Mouse (Mus musculus): Measurements from ENCODE around the gene Trarg1.
"Not testable (repeated sequence)": the region's sequence is repeated elsewhere in the genome, so short reads cannot be mapped to it uniquely, and the experiment has no call there.

Gene Trarg1

GRCm38 (mm10) chr11:76679508-76679907 is at the start of gene Trarg1:
Gene Trarg1, plus strand, starts transcription at chr11:76679808.
- DNase-seq (ENCODE audit: extremely low spot score, low read depth, low spot score): not testable (repeated sequence)

GRCm38 (mm10) chr11:76630023-76630422 is 49.6 kb upstream of the Trarg1 start:
- DNase-seq (ENCODE audit: extremely low spot score, low read depth, low spot score): no peak

GRCm38 (mm10) chr11:76630487-76630886 is 49.1 kb upstream of the Trarg1 start:
- DNase-seq (ENCODE audit: extremely low spot score, low read depth, low spot score): no peak

GRCm38 (mm10) chr11:76639269-76639985 is 40.2 kb upstream of the Trarg1 start:
- DNase-seq (ENCODE audit: extremely low spot score, low read depth, low spot score): no peak

- no peak for DNase-seq (ENCODE audit: extremely low spot score, low read depth, low spot score)
These were observed 39.4 kb upstream of the Trarg1 start for GRCm38 (mm10) chr11:76640231-76640630.

GRCm38 (mm10) chr11:76644257-76644656 is 35.4 kb upstream of the Trarg1 start:
- no peak for DNase-seq (ENCODE audit: extremely low spot score, low read depth, low spot score)

- DNase-seq (ENCODE audit: extremely low spot score, low read depth, low spot score): no peak
These were observed 34.6 kb upstream of the Trarg1 start for GRCm38 (mm10) chr11:76645036-76645435.

GRCm38 (mm10) chr11:76645955-76646354 is 33.7 kb upstream of the Trarg1 start:
- peak; percentile 63 for DNase-seq (ENCODE audit: extremely low spot score, low read depth, low spot score)

GRCm38 (mm10) chr11:76647062-76647461 is 32.5 kb upstream of the Trarg1 start:
- DNase-seq (ENCODE audit: extremely low spot score, low read depth, low spot score): no peak

GRCm38 (mm10) chr11:76647500-76647899 is 32.1 kb upstream of the Trarg1 start:
- peak; percentile 74 for DNase-seq (ENCODE audit: extremely low spot score, low read depth, low spot score)

GRCm38 (mm10) chr11:76650862-76651560 is 28.6 kb upstream of the Trarg1 start:
- DNase-seq (ENCODE audit: extremely low spot score, low read depth, low spot score): no peak

- no peak for DNase-seq (ENCODE audit: extremely low spot score, low read depth, low spot score)
These were observed 26.7 kb upstream of the Trarg1 start for GRCm38 (mm10) chr11:76652838-76653334.

- DNase-seq (ENCODE audit: extremely low spot score, low read depth, low spot score): peak; percentile 71
These were observed 24.5 kb upstream of the Trarg1 start for GRCm38 (mm10) chr11:76655106-76655505.

GRCm38 (mm10) chr11:76657450-76657970 is 22.1 kb upstream of the Trarg1 start:
- no peak for DNase-seq (ENCODE audit: extremely low spot score, low read depth, low spot score)

GRCm38 (mm10) chr11:76659138-76659930 is 20.3 kb upstream of the Trarg1 start:
- DNase-seq (ENCODE audit: extremely low spot score, low read depth, low spot score): no peak

- no peak for DNase-seq (ENCODE audit: extremely low spot score, low read depth, low spot score)
These were observed 17.7 kb upstream of the Trarg1 start for GRCm38 (mm10) chr11:76661790-76662468.

- DNase-seq (ENCODE audit: extremely low spot score, low read depth, low spot score): no peak
These were observed 13.5 kb upstream of the Trarg1 start for GRCm38 (mm10) chr11:76666002-76666649.

- no peak for DNase-seq (ENCODE audit: extremely low spot score, low read depth, low spot score)
These were observed 11.8 kb upstream of the Trarg1 start for GRCm38 (mm10) chr11:76667807-76668206.

- no peak for DNase-seq (ENCODE audit: extremely low spot score, low read depth, low spot score)
These were observed 7.6 kb upstream of the Trarg1 start, which contains the start of gene Bhlha9 for GRCm38 (mm10) chr11:76671871-76672475. Gene Bhlha9, plus strand, starts transcription at chr11:76672470.

Measured in hindlimb bud, embryonic 11.5 days (tissue).